Mouse (Mus musculus) mouse embryonic stem cell (cell line): ENCODE results near the gene Dennd4a.
"Not testable (repeated sequence)": the region's sequence is repeated elsewhere in the genome, so short reads cannot be mapped to it uniquely, and the experiment has no call there.

Experiments
- in situ Hi-C, 2 experiments: fragments of 300-500 bp; cut with MboI; formaldehyde crosslinking; loops; 1 replicate in 1 of 2; 3 replicates in 1 of 2; pipeline ENCODE4 v1.14.3; 2019 to 2020; ENCODE audit warnings: low sequenced_read_pairs in 2 of 2, low pct_unique_long_range_greater_than_20kb in 1 of 2, mixed read lengths in 1 of 2; ENCODE audit not compliant: unreplicated experiment in 1 of 2

The Dennd4a gene

DNA sequence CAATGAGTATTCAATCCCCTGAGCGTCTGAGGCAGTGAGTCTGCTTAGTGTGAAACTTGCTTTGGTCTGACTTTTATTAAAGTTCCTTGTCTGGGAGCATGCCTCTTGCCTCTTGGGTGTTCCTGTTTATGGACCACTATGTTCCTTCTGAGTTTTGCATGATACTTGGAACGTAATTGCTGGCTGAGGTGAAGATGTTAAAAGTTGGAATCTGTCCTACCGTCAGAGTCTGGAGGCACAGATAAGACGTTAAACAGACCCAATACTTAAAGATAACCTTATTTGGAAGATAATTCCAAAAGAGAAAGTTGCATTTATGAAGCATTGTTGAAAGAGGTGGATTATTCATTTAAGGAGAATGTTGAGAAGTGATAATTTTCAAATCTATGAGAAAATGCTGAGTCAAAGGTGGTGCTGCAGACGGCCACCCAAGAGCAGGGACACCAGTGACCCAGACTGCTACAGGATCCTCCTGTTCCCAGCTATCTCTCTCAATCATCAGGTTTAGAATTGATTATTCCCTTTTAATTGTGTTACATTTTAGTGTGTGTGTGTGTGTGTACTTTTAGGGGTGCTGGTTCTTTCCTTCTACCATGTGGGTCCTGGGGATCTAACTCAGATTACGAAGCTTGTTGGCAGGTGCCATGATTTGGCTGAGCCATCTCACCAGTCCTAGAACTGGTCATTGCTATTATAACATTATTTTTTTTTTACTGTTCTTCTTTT is 4.6 kb upstream of the Dennd4a start:
- in situ Hi-C loops, result no loop called here

DNA sequence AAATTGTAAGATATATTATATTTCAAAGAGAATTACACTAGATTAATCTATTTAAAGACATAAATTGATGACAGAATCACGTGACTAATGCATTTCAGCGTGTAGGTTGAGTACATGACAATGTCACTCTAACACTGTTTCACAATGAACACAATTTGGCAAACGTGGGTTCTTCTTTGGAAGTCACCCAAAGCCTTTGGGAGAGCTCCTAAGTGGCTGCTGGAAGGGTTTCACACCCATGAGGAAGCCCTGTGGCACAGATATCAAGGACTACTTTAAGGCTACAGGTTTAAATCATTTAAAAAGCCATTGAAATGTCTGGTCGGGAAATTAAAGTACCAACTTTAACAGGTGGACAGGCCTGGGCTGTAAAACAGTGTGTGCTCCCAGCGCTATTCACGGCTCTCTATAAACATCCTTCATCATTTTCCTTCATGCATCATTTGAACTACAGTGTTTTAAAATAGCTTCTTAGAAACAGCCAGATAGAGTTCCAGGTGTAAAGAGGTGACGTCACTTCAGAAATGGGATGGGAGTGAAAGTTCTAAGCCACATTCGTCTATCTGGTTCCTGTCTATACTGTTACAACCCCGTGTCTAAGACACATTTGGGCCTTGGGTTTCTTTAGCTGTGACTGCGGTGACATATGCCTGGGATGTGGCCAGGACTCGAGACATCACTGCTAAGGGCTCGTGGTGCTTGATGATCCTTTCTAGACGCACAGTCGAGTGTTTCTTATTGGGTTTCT is 3.9 kb upstream of the Dennd4a start:
- in situ Hi-C loops, result no loop called here

DNA sequence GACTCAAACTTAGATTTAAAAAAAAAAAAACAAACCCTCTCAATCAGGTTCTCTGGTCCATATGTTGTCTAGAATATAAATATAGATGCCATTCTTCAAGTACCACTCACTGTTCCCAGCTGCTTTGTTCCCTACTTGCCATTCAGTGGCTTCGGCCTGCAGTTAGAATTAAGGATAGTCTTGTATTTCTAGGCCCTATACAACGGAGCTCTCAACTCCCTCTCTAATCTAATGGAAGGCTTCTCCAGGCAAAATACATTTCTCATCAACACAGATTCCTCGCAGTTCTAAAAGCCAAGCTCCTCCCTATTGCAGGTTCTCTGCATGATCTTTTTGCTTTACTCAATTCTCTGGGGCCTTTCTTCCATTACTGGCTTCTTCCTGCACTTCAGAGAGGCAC is 1.3 kb upstream of the Dennd4a start:
- in situ Hi-C loops, result no loop called here

DNA sequence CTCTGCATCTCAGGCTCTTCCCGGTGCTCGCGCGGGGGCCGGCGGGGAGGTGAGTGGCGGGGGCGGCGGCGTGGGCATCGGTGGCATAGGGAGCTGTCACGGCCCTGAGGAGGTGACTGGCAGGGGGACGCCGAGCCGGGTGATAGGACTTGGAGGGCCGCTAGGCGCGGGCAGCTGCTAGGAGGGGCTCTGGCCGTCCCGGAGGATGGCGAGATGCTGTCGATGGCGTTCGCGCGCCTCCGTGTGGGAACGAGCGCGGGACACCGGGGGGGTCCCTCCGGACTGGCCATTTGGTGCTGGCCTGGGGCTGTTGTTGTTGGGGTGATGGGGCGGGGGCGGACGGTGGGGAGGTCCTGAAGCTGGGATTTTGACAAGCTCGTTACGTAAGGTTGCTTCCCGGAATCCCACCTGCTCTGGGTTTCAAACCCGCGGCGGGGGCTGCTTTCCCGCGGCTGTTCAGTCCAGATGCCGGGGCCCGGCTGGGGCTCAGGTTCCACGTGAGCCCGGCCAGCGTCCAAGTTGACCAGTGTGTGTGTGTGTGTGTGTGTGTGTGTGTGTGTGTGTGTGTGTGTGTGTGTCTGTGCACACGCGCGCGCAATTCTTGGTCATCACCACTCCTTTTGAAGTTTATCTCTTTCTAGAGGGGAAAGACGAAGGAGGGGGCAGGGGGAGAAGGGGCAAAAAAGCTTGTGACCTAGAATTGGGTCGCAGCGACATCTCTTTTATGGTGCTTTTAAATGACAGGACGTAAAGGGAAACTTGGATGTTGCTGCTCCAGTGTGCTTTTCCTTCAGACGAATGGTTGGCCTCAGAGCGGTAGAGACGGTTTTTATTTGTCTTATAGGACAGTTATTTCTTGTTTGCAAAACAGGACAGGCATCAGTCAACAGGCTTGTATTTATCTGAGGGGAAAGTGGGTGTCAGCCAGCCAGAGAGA is 666 bp downstream of the Dennd4a start:
- in situ Hi-C loops, result no loop called here

DNA sequence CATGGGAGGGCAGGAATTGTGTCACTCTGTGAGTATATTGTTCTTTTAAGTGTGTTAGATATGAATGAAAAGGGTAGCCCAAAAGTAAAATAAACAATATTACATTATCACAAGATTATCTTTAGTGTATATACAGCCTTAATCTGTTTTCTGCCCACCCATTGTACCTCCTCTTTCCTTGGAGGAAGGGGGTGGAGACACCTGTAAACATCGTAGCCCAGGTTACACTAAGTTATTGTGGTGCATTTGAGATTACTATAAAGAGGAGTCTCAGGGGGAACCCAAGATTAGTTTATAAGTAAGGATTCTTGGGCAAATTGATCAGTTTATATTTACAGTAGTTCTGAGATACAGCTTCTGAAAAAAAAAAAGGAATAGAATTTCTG is 1.3 kb downstream of the Dennd4a start:
- in situ Hi-C loops, result no loop called here

DNA sequence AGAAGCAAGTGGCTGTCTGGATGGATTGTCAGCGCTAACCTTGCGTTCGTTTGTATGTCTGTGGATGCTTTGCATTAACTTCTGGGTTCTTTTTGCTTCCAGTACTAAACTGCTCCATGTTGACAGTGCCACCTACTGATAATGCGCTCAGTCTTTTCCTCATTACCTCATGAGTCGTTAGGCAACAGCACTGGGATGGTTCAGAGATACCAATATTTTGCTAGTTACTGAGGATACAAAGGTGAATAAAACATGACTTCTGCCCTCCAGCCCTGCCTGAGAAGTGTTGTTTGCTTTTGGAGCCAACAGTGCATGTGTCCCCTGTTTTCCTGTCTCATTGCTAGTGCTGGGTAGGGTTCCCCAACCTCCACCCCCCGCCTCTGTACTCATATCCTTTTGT is 3.1 kb downstream of the Dennd4a start:
- in situ Hi-C loops, result no loop called here

DNA sequence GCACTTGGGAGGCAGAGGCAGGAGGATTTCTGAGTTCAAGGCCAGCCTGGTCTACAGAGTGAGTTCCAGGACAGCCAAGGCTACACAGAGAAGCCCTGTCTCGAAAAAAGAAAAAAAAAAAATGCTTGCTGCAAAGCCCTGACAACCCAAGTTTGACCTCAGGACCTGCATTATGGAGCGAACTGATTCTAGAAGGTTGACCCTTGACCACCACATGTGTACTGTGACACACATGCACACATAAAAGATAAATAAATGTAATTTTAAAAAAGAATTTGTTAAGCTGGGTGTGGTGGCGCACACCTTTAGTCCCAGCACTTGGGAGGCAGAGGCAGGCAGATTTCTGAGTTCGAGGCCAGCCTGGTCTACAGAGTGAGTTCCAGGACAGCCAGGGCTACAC is 8.5 kb downstream of the Dennd4a start:
- in situ Hi-C loops, result not testable (repeated sequence)

DNA sequence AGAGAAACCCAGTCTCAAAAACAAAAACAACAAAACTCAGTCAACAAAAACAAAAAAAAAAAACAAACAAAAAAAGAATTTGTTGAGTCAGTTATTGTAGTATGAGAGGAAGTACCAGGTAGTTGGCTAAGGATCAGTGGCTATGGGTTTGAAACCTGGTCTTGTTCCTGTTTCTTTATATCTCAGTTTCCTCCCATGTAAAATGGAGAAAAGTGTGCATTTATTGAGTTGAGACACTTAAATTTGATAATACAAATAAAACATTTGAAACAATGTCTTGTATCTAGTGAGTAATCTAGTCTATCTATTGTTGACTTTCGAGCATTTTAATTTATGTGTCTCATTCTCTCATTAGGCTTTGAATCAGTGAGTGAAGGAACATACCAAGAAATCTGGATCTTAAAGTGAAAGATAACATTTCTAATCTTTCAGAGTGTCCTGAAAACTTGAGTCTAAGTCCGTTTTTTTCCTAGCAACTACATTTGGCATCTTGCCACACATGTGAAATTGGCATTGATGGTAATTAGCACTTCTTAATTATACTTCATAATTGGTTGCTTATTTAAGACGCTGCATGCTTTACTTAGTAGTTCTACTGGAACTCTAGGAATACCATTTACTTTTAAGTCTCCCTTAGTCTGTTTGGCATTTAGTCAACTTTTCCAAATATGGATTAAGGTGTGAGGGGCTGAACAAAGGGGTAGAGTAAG is 9.1 kb downstream of the Dennd4a start:
- in situ Hi-C loops, result no loop called here

DNA sequence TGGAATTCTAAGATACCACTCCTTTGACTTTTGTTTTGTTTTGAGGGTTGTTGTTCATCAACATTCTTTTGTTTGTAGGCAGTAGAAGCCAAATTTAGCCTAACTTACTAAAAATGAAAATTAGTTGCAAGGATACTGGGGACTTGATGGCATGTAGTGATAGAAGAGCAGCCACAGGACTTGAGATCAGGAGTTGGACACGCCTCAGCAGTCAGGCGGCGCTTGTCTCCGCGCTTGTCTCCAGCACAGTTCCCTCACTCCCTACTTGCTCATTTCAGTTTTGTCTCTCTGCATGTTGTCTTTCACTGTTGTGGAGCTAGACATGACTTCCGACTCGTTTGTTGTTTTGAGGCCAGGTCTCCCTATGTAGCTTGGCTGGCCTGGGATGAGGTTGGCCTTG is 11.1 kb downstream of the Dennd4a start:
- in situ Hi-C loops, result no loop called here

DNA sequence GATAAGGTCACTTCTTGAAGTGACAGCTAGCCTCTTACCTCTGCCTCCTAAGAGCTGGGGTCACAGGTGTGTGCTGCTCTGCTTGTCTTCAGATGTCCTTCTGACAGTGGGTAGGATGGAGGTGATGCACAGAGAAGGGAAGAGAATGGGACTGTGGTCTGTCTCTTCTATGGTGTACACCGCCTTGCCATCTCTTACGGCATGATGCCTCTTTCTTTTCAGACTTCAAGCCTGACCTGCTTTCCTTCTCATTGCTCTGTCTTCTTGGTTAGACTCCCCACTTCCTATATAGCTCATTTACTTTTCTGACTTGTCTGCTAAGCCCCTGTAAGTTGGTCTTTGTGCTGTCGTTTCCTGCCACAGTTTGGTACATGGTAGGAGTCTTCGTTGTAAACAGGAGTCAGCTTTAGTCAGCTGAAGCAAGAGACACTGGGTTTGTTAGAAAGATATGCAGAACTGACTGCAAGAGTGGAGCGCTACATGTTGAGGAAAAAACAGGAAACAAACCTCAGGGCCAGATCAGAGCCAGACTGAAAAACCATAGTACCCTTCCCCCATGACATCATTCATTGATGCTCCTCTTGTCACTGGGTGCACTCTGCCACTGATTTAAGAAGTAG is 13.4 kb downstream of the Dennd4a start:
- in situ Hi-C loops, result no loop called here

DNA sequence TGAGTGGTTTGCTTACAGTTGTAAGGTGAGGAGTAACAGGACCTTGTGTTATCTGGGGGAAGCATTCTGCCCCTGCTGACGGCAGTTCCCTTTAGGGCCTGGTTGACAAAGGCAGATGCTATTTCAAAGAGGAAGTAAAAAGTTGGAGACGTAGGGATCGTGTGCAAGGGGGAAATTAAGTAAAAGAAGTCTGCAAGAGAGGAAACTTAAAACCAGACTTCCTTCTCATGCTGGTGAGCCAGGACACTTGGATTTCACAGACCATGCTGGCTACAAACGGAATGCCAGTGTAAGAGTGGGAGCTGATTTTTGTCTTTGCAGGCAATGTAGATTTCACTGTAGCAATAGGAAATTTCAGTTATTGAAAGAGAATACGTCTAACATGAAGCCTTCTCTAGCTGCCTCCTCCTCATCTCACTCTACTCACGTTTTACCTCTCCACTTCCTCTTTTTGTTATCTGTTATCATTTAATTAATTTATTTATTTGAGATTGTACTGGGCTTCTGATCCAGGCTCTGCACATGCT is 19.0 kb downstream of the Dennd4a start:
- in situ Hi-C loops, result no loop called here

DNA sequence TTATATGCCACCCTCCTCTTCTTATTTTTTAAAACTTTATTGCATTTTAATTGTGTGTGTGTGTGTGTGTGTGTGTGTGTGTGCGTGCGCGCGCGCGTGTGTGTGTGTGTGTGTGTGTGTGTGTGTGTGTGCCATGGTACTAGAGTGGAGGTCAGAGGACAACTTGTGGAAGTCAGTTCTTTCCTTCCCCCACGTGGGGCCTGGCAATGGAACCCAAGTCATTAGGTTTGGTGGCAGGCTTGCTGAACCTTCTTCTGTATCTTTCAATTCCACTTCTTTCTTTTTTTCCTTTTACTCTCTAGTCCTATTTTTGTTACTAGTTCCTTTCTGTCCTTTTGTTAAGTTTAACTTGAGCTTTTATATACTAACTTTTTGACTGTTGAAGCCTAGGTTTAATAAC is 19.5 kb downstream of the Dennd4a start:
- in situ Hi-C loops, result no loop called here

DNA sequence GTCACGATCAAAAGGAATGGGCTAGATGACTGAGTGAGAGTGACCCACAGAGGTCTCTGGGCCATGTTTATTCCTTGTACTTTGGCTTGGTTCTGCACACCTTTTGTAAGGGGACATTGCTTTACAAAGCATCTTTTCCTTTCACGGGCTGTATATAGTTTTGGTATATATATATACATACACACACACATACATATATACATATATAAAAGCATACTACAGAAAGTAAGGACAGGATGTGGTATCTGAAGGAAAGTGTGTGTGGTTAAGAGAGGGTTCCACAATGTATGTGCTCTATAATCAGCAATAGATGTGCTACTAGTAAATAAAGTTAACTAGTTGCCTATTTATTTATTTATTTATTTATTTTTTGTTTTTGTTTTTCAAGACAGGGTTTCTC is 20.6 kb downstream of the Dennd4a start:
- in situ Hi-C loops, result no loop called here

DNA sequence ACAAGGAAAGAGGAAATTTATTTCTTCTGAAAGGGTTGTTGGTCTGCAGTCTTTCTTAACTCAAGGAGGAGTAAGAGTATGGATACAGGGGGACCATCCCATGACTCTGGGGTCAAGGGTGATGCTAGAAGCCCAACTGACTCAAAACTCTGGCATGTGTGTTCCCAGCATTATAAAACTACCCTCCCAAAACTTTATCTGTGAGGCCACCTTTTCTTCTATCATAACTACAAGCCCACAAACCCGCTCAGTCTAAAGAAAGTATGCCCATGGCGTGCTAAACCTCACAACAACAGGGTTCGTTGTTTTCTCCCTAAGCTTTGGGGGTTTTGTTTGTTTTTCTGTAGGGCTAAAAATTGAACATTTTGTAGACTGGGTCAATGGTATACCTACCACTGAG is 23.3 kb downstream of the Dennd4a start:
- in situ Hi-C loops, result no loop called here

DNA sequence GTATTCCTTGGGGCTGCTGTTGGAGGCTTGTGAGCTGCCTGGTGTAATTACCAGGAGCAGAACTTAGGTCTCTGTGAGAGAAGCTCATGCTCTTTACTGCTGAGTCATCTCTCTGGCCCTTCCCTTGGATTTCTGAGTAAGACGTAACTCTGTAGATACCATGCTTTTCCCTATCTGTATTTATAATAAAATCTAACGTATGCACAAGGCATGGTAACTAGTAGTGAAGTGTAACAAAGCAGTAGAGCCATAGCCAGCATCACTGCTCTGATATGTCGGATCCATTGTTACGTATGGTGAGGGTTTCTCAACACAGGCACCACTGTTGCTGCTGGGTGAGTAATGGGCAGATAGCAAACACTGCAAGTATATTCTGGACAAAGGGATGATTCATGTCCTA is 34.2 kb downstream of the Dennd4a start:
- in situ Hi-C loops, result no loop called here

DNA sequence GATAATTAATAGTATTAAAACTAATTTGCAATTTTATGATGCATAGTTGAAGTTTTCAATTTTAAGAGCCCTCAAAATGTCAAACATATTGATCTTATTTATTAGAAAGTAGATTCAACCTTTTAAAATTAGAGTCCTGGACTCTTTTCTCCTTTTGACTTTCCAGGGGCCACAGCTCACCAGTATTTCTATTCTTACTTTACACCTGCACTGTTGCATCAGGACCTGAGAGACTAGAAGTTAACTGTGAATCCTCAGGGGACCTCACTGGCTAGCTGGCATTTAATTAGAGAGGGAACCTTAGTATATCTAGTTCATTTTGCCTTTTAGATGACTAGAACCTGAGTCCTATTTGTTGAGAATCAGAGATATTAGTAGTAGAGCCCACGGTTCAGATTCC is 38.4 kb downstream of the Dennd4a start:
- in situ Hi-C loops, result no loop called here

DNA sequence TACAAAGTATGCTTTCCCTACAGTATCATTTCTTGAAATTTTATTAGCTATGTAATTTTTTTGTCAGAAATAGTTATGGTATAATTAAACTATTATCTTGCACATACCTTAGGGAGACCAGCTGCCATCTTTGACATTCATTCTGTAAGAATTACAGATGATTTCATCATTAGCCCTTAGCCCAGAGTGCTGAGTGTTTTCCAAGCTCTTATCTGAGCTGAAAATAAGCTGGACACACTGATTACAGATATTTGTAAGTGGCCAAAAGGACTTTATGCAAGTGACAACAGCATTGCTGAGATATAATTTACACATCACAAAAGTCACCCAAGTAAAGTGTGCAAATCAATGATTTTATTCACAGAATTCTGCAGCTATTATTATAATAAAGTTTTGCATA is 48.9 kb downstream of the Dennd4a start:
- in situ Hi-C loops, result no loop called here

DNA sequence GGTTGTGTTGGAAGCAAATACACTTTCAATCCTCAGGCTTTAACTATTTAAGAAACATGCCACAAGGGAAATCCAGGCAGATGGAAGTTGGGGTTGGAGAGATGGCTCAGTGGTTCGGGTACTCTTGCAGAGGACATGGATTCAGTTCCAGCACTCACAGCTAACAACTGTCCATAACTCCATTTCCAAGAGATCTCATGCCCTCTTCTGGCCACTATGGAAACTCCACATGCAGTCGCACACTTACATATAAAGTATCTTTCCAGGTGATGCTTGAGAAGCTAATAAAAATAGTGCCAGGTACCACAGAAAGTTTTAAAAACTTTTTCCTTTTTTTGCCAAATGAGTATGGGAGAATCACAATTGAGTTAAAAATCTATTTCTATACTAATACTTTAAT is 51.5 kb downstream of the Dennd4a start:
- in situ Hi-C loops, result no loop called here
